Mouse (Mus musculus): ENCODE measurements at regions not wholly inside any gene's neighbourhood (a gene's known extent, or its start where the extent isn't known, plus 50 kb on each side); places are given as distances from the start of the nearest gene placed in this dataset. TPM values are rescaled to one million over a fixed set of nuclear protein-coding genes. Genes with fewer than 3 reads are reported as not detected.

- no peaks in the 10 kb centered on the region for H3K4me1 ChIP-seq
- no peaks in the 10 kb centered on the region; the same call in 1 of the 2 replicates for H3K9me3 ChIP-seq
- no peaks in the 10 kb centered on the region for H3K27me3 ChIP-seq (ENCODE audit: poor library complexity, severe bottlenecking)
- no peak overlapping the region for H3K27ac ChIP-seq
- peaks cover 31% of the 10 kb centered on the region for H3K36me3 ChIP-seq (replicated peaks)
- 91% methylated on average over 8 of the region's 8 CpGs for WGBS
- H3K4me3 ChIP-seq: no peak overlapping the region
- DNase-seq (ENCODE audit: extremely low spot score, low spot score): no peak
Observed at GRCm38 (mm10) chrX:103563531-103564246, 66.7 kb upstream of the Zcchc13 start.

- no peaks in the 10 kb centered on the region for H3K27me3 ChIP-seq (ENCODE audit: poor library complexity, severe bottlenecking)
- H3K4me3 ChIP-seq: no peak overlapping the region
- WGBS: 95% methylated on average over 4 of the region's 4 CpGs
- H3K9me3 ChIP-seq: no peaks in the 10 kb centered on the region
- no peak overlapping the region for H3K27ac ChIP-seq
- no peaks in the 10 kb centered on the region for H3K4me1 ChIP-seq
- peaks cover 44% of the 10 kb centered on the region for H3K36me3 ChIP-seq (replicated peaks)
- no peak for DNase-seq (ENCODE audit: extremely low spot score, low spot score)
Observed at GRCm38 (mm10) chrX:103573344-103573743, 57.0 kb upstream of the Zcchc13 start.

- Histone ChIP-seq H3K27me3 (ENCODE audit: poor library complexity, severe bottlenecking) (no peaks in the 10 kb centered on the region), H3K4me1 (no peaks in the 10 kb centered on the region), H3K36me3 (replicated peaks) (peaks cover 51% of the 10 kb centered on the region), H3K9me3 (no peaks in the 10 kb centered on the region), H3K4me3 (no peak overlapping the region), H3K27ac (no peak overlapping the region)
- WGBS: 94% methylated on average over 5 of the region's 5 CpGs
- DNase-seq (ENCODE audit: extremely low spot score, low spot score): no peak
Observed at GRCm38 (mm10) chrX:103579484-103579883, 50.9 kb upstream of the Zcchc13 start.

MicroRNAs encoded in the stretch of these regions (microRNA counts, 519-probe panel; counts per million panel counts)
- microRNA mmu-miR-374 (4,927 counts per million, percentile 84 among the panel's probes with 10 or more counts), microRNA mmu-miR-421 (3,761 counts per million, percentile 75 among the panel's probes with 10 or more counts)

Small RNAs in the stretch of these regions (microRNA-seq; reads per million reads assigned to microRNA genes)
- not detected for gene Mir374b
- gene Mir374c: not detected
- gene Mir421: 1,392 reads per million, percentile 77 among the genes with 10 or more reads in this experiment

Data from forebrain, embryonic 10.5 days (tissue).